ENCODE assay signal across 9 mouse cellular contexts in genomic region chr8:121073174-121074107, GRCm38 (mm10). TPM values are rescaled to one million over a fixed set of nuclear protein-coding genes. Genes with fewer than 3 reads are reported as not detected.
A peak's percentile ranks its signal among the peaks of the same experiment; 100 is the strongest.
DNase-seq lines count a peak whose midpoint lies in the region; ATAC-seq lines count a peak whose summit lies in the region.
"Had no signal": no experiment of that assay in that cellular context is flagged by ENCODE, and none has a peak within 500 bp of the region (broad histone marks: within the 10 kb centered on the region; RNA-seq: fewer than 3 reads in every experiment).

No protein-coding gene starts in this region.

- H3K4me3 ChIP-seq in kidney, embryonic 15.5 days (replicated peaks) = peak overlapping the region; percentile 18; the same call in 1 of the 2 replicates
- peak overlapping the region; percentile 28 for H3K4me3 ChIP-seq in embryonic facial prominence, embryonic 13.5 days
- H3K4me3 ChIP-seq in limb, embryonic 10.5 days = peak overlapping the region; percentile 34
- no peak overlapping the region for H3K4me3 ChIP-seq in neural tube, embryonic 15.5 days (replicated peaks)
- H3K4me3 ChIP-seq: megakaryocyte, embryonic 14.5 days had no signal

- H3K36me3 ChIP-seq in kidney, embryonic 15.5 days = no peaks in the 10 kb centered on the region
- no peaks in the 10 kb centered on the region for H3K36me3 ChIP-seq in embryonic facial prominence, embryonic 13.5 days
- no peaks in the 10 kb centered on the region for H3K36me3 ChIP-seq in limb, embryonic 10.5 days
- H3K36me3 ChIP-seq in neural tube, embryonic 15.5 days = no peaks in the 10 kb centered on the region

- DNase-seq in kidney, adult 11 months = no peak
- peak; percentile 59 for DNase-seq in limb, embryonic 10.5 days (ENCODE audit: low spot score)
- no peak for DNase-seq in right cerebral cortex, adult 18-20 months
- DNase-seq: kidney, postnatal 10 days had no signal

- no peak for ATAC-seq in kidney, embryonic 15.5 days (replicated peaks; ENCODE audit: low FRiP score)
- ATAC-seq in embryonic facial prominence, embryonic 13.5 days (ENCODE audit: insufficient number of reproducible peaks, insufficient read depth, low FRiP score, low TSS enrichment, low read depth) = no peak
- ATAC-seq in neural tube, embryonic 15.5 days (ENCODE audit: low FRiP score) = no peak
- no peak for ATAC-seq in inflammation-experienced regulatory T-cells, adult 6 months

- H3K4me1 ChIP-seq in kidney, embryonic 15.5 days = peaks cover 26% of the 10 kb centered on the region
- peaks cover 28% of the 10 kb centered on the region for H3K4me1 ChIP-seq in embryonic facial prominence, embryonic 13.5 days
- H3K4me1 ChIP-seq in limb, embryonic 10.5 days = peaks cover 41% of the 10 kb centered on the region
- H3K4me1 ChIP-seq in neural tube, embryonic 15.5 days = peaks cover 6% of the 10 kb centered on the region; the same call in 1 of the 2 replicates

- 1% methylated on average over 48 of the region's 48 CpGs for WGBS in kidney, embryonic 15.5 days
- under 1% methylated on average over 48 of the region's 48 CpGs for WGBS in embryonic facial prominence, embryonic 13.5 days
- WGBS in limb, embryonic 10.5 days = under 1% methylated on average over 48 of the region's 48 CpGs
- 1% methylated on average over 48 of the region's 48 CpGs for WGBS in neural tube, embryonic 15.5 days

- H3K27ac ChIP-seq in kidney, embryonic 15.5 days = no peak overlapping the region
- peak overlapping the region; percentile 16; the same call in 1 of the 2 replicates for H3K27ac ChIP-seq in embryonic facial prominence, embryonic 13.5 days
- H3K27ac ChIP-seq in limb, embryonic 10.5 days = no peak overlapping the region
- no peak overlapping the region for H3K27ac ChIP-seq in neural tube, embryonic 15.5 days (replicated peaks)

- peaks cover 100% of the 10 kb centered on the region for H3K27me3 ChIP-seq in kidney, embryonic 15.5 days
- H3K27me3 ChIP-seq in embryonic facial prominence, embryonic 13.5 days = peaks cover 100% of the 10 kb centered on the region
- H3K27me3 ChIP-seq in limb, embryonic 10.5 days (ENCODE audit: low read depth, poor library complexity, severe bottlenecking) = peaks cover 100% of the 10 kb centered on the region
- H3K27me3 ChIP-seq in neural tube, embryonic 15.5 days (replicated peaks) = peaks cover 94% of the 10 kb centered on the region

- H3K4me2 ChIP-seq in kidney, embryonic 15.5 days = peak overlapping the region; percentile 35
- peak overlapping the region; percentile 53 for H3K4me2 ChIP-seq in embryonic facial prominence, embryonic 13.5 days
- H3K4me2 ChIP-seq in neural tube, embryonic 15.5 days = peak overlapping the region; percentile 17; the same call in 1 of the 2 replicates

- H3K9ac ChIP-seq in kidney, embryonic 15.5 days = no peak overlapping the region
- peak overlapping the region; percentile 44; the same call in 1 of the 2 replicates for H3K9ac ChIP-seq in embryonic facial prominence, embryonic 13.5 days
- H3K9ac ChIP-seq in neural tube, embryonic 15.5 days (replicated peaks) = no peak overlapping the region

- H3K9me3 ChIP-seq in kidney, embryonic 15.5 days (replicated peaks) = no peaks in the 10 kb centered on the region
- no peaks in the 10 kb centered on the region for H3K9me3 ChIP-seq in embryonic facial prominence, embryonic 13.5 days
- no peaks in the 10 kb centered on the region for H3K9me3 ChIP-seq in limb, embryonic 10.5 days (replicated peaks)
- H3K9me3 ChIP-seq in neural tube, embryonic 15.5 days (replicated peaks) = 0 out of 2 replicates have a peak, but pooled peaks cover 4% of the 10 kb centered on the region
- H3K9me3 ChIP-seq: megakaryocyte, embryonic 14.5 days had no signal

RNA-seq across cellular contexts. Expression of gene Foxf1, which starts 10.7 kb away (rescaled TPM):
- 1.6 and 5.2 TPM in 2 replicates for polyA plus RNA-seq in kidney, embryonic 15.5 days (2015; fragmentation: Nextera tagmentation; extraction: Ambion mirVana)
- polyA plus RNA-seq in embryonic facial prominence, embryonic 13.5 days (2015; fragmentation: Nextera tagmentation; extraction: Ambion mirVana) = 10.7 and 15.1 TPM in 2 replicates
- polyA plus RNA-seq in limb, embryonic 10.5 days (2016; fragmentation: Nextera tagmentation; extraction: Ambion mirVana) = 0.48 and 4.4 TPM in 2 replicates
- polyA plus RNA-seq in neural tube, embryonic 15.5 days (2015; fragmentation: Nextera tagmentation; extraction: Ambion mirVana) = 1.6 and 15.7 TPM in 2 replicates
- polyA plus RNA-seq in inflammation-experienced regulatory T-cells, adult 6 months (2017; shearing (Covaris generic)) = under 1 TPM in 1 of 3 experiments, not detected in 2; 0.46 TPM

RNA-seq across cellular contexts. Expression of gene Mthfsd, which starts 34.8 kb away (rescaled TPM):
- polyA plus RNA-seq in kidney, embryonic 15.5 days (2015; fragmentation: Nextera tagmentation; extraction: Ambion mirVana) = 65.5 and 67.1 TPM in 2 replicates
- polyA plus RNA-seq in embryonic facial prominence, embryonic 13.5 days (2015; fragmentation: Nextera tagmentation; extraction: Ambion mirVana) = 60.5 and 70.5 TPM in 2 replicates
- 58.5 and 67.6 TPM in 2 replicates for polyA plus RNA-seq in limb, embryonic 10.5 days (2016; fragmentation: Nextera tagmentation; extraction: Ambion mirVana)
- polyA plus RNA-seq in neural tube, embryonic 15.5 days (2015; fragmentation: Nextera tagmentation; extraction: Ambion mirVana) = 50.6 and 52.5 TPM in 2 replicates
- polyA plus RNA-seq in inflammation-experienced regulatory T-cells, adult 6 months (2017; shearing (Covaris generic)) = 10 to 100 TPM; 17.1 to 32.0 (median 20.7) TPM

RNA-seq across cellular contexts. Expression of gene Foxc2, which starts 42.5 kb away (rescaled TPM):
- 40.8 and 42.3 TPM in 2 replicates for polyA plus RNA-seq in kidney, embryonic 15.5 days (2015; fragmentation: Nextera tagmentation; extraction: Ambion mirVana)
- polyA plus RNA-seq in embryonic facial prominence, embryonic 13.5 days (2015; fragmentation: Nextera tagmentation; extraction: Ambion mirVana) = 3.2 and 3.3 TPM in 2 replicates
- 2.3 and 3.3 TPM in 2 replicates for polyA plus RNA-seq in limb, embryonic 10.5 days (2016; fragmentation: Nextera tagmentation; extraction: Ambion mirVana)
- polyA plus RNA-seq in neural tube, embryonic 15.5 days (2015; fragmentation: Nextera tagmentation; extraction: Ambion mirVana) = 3.4 TPM in 2 replicates
- polyA plus RNA-seq in inflammation-experienced regulatory T-cells, adult 6 months (2017; shearing (Covaris generic)) = not detected

RNA-seq across cellular contexts. Expression of gene Foxl1, which starts 54.3 kb away (rescaled TPM):
- 6.7 and 6.9 TPM in 2 replicates for polyA plus RNA-seq in kidney, embryonic 15.5 days (2015; fragmentation: Nextera tagmentation; extraction: Ambion mirVana)
- 0.28 and 0.34 TPM in 2 replicates for polyA plus RNA-seq in embryonic facial prominence, embryonic 13.5 days (2015; fragmentation: Nextera tagmentation; extraction: Ambion mirVana)
- polyA plus RNA-seq in limb, embryonic 10.5 days (2016; fragmentation: Nextera tagmentation; extraction: Ambion mirVana) = 0.13 and 0.15 TPM in 2 replicates
- 0.15 and 0.51 TPM in 2 replicates for polyA plus RNA-seq in neural tube, embryonic 15.5 days (2015; fragmentation: Nextera tagmentation; extraction: Ambion mirVana)
- polyA plus RNA-seq in inflammation-experienced regulatory T-cells, adult 6 months (2017; shearing (Covaris generic)) = not detected
